Mouse (Mus musculus) liver, postnatal 0 days (tissue): ENCODE measurements at regions not wholly inside any gene's neighbourhood (a gene's known extent, or its start where the extent isn't known, plus 50 kb on each side); places are given as distances from the start of the nearest gene placed in this dataset.

Experiments used
- ATAC-seq: fragments of 200-750 bp; cut with Nextera tagmentation; 2 replicates; pipeline ENCODE4 v1.8.0; 2017; ENCODE audit warnings: mild to moderate bottlenecking, moderate library complexity
- DNase-seq: peaks from one replicate; pipeline ENCODE4 v3.0.0-alpha.2; 2016
- H3K27ac ChIP-seq: fragments of 300-500 bp; sonication (generic); 2 replicates; pipeline ENCODE4 v1.5.1; 2014; ENCODE audit warnings: antibody characterized with exemption, moderate library complexity, mild to moderate bottlenecking, low read depth
- H3K27me3 ChIP-seq: fragments of 300-500 bp; sonication (generic); 2 replicates; pipeline ENCODE4 v1.6.1; 2014; ENCODE audit warnings: low read length, control low read depth, mixed read lengths; ENCODE audit not compliant: insufficient read depth
- H3K36me3 ChIP-seq: fragments of 300-500 bp; sonication (generic); replicated peaks from 2 replicates; pipeline ENCODE4 v1.6.1; 2014; ENCODE audit warnings: mild to moderate bottlenecking, control low read depth, low read length, moderate library complexity, mixed read lengths; ENCODE audit not compliant: insufficient read depth
- H3K4me1 ChIP-seq: fragments of 300-500 bp; sonication (generic); 2 replicates; pipeline ENCODE4 v1.6.1; 2014; ENCODE audit warnings: antibody characterized with exemption, mild to moderate bottlenecking, control low read depth; ENCODE audit not compliant: insufficient read depth
- H3K4me2 ChIP-seq: fragments of 300-500 bp; sonication (generic); 2 replicates; pipeline ENCODE4 v1.6.1; 2014; ENCODE audit warnings: low read depth, mild to moderate bottlenecking, low read length, moderate library complexity, mixed read lengths
- H3K4me3 ChIP-seq: fragments of 300-500 bp; sonication (generic); 2 replicates; pipeline ENCODE4 v1.5.1; 2014; ENCODE audit warnings: low read depth, low read length
- H3K9ac ChIP-seq: fragments of 300-500 bp; sonication (generic); replicated peaks from 2 replicates; pipeline ENCODE4 v1.6.1; 2014; ENCODE audit warnings: mild to moderate bottlenecking, moderate library complexity
- H3K9me3 ChIP-seq: fragments of 300-500 bp; sonication (generic); 2 replicates; pipeline ENCODE4 v1.6.1; 2016; ENCODE audit warnings: mild to moderate bottlenecking, control low read depth, low read length, mixed read lengths
- CTCF ChIP-seq: sonication (generic); IDR thresholded peaks from 2 replicates; pipeline ENCODE4 v1.5.1; 2016; ENCODE audit warnings: antibody characterized with exemption, low read depth
- EP300 ChIP-seq: IDR thresholded peaks from 2 replicates; pipeline ENCODE4 v1.6.1; 2016; ENCODE audit warnings: antibody characterized with exemption, low read depth, mild to moderate bottlenecking
- whole genome bisulfite sequencing: fragments of 180-500 bp; shearing (Covaris S2); extraction: QIAGEN DNeasy Blood & Tissue Kit; methylation state at CpG from one replicate; pipeline ENCODE4 v1.1.7; 2014; ENCODE audit not compliant: insufficient replicate concordance; 5-methylcytosine and 5-hydroxymethylcytosine counted together

GRCm38 (mm10) chr16:5616356-5616755 lies 268.8 kb upstream of the Rbfox1 start:
- TF ChIP-seq CTCF = no peak
- 73% methylated on average over 5 of the region's 5 CpGs for WGBS
- DNase-seq (no peak), ATAC-seq (no peak)
- no peak overlapping the region for H3K9ac ChIP-seq
- H3K4me3 ChIP-seq = no peak overlapping the region
- no peaks in the 10 kb centered on the region for H3K4me1 ChIP-seq
- H3K27me3 ChIP-seq = no peaks in the 10 kb centered on the region
- H3K4me2 ChIP-seq = no peak overlapping the region
- H3K9me3 ChIP-seq = no peaks in the 10 kb centered on the region
- H3K36me3 ChIP-seq = no peaks in the 10 kb centered on the region
- no peak overlapping the region for H3K27ac ChIP-seq

DNA sequence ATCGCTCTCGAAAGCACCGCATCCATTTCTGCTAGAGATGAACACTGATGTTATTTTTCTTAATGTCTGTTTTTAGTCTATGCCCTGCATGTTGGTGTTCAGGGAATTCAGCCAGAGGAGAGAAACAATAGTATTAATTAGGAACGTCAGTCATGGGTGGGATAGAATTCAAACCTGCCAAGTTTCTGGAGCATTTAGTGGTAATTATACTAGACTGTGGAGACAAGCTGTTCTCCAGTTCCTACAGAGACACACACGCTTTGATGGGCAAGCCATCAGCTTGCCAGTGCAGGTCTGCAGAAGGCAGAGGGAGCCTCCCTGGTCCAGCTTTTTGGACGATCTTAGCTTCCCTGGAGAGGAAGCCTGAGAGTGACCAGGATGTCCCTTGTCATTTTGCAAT lies 289.8 kb upstream of the Rbfox1 start:
- 67% methylated on average over 6 of the region's 6 CpGs for WGBS
- Histone ChIP-seq H3K4me3 (no peak overlapping the region), H3K9ac (no peak overlapping the region), H3K4me2 (no peak overlapping the region), H3K4me1 (no peaks in the 10 kb centered on the region), H3K27me3 (no peaks in the 10 kb centered on the region), H3K9me3 (no peaks in the 10 kb centered on the region), H3K27ac (no peak overlapping the region), H3K36me3 (no peaks in the 10 kb centered on the region)
- DNase-seq (no peak), ATAC-seq (no peak)
- TF ChIP-seq EP300 = no peak
- TF ChIP-seq CTCF = no peak

GRCm38 (mm10) chr16:5578333-5578732 lies 306.8 kb upstream of the Rbfox1 start:
- Histone ChIP-seq H3K9me3 (no peaks in the 10 kb centered on the region), H3K4me3 (no peak overlapping the region), H3K4me2 (no peak overlapping the region), H3K36me3 (no peaks in the 10 kb centered on the region), H3K27ac (no peak overlapping the region), H3K4me1 (no peaks in the 10 kb centered on the region), H3K27me3 (no peaks in the 10 kb centered on the region), H3K9ac (no peak overlapping the region)
- no peak for TF ChIP-seq EP300
- TF ChIP-seq CTCF = no peak
- no peak for ATAC-seq
- WGBS = 69% methylated on average over 3 of the region's 3 CpGs
- DNase-seq = no peak

DNA sequence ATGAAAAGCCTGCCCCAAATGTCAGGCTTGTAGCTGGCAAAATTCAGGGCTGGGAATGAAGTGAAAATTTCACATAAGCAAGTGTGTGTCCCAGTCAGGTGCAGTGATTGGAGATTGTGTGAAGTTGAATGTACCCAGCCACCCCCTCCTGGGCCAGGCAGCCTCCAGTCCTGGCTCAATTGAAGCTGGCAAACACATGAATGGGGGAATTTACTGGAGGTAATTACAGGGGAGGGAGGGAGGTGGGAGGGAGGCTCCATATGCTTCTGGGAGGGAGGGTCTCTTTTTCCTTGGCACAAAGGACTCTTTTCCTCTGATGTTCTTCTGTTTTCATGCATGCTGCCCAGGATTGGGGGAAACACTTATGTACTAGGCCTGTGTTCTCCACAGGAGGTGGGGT lies 312.4 kb upstream of the Rbfox1 start:
- Histone ChIP-seq H3K27ac (no peak overlapping the region), H3K27me3 (no peaks in the 10 kb centered on the region), H3K36me3 (no peaks in the 10 kb centered on the region), H3K9me3 (no peaks in the 10 kb centered on the region), H3K4me2 (no peak overlapping the region), H3K4me1 (no peaks in the 10 kb centered on the region), H3K9ac (no peak overlapping the region), H3K4me3 (no peak overlapping the region)
- DNase-seq (no peak), ATAC-seq (no peak)
- TF ChIP-seq CTCF = no peak
- TF ChIP-seq EP300 = no peak

- Histone ChIP-seq H3K27ac (no peak overlapping the region), H3K4me2 (no peak overlapping the region), H3K36me3 (no peaks in the 10 kb centered on the region), H3K9me3 (no peaks in the 10 kb centered on the region), H3K9ac (no peak overlapping the region), H3K27me3 (no peaks in the 10 kb centered on the region), H3K4me3 (no peak overlapping the region), H3K4me1 (no peaks in the 10 kb centered on the region)
- TF ChIP-seq EP300 = no peak
- TF ChIP-seq CTCF = no peak
- no peak for DNase-seq
- WGBS = 66% methylated on average over 4 of the region's 4 CpGs
- ATAC-seq = no peak
Observed at GRCm38 (mm10) chr16:5570619-5571018, 314.5 kb upstream of the Rbfox1 start.

DNA sequence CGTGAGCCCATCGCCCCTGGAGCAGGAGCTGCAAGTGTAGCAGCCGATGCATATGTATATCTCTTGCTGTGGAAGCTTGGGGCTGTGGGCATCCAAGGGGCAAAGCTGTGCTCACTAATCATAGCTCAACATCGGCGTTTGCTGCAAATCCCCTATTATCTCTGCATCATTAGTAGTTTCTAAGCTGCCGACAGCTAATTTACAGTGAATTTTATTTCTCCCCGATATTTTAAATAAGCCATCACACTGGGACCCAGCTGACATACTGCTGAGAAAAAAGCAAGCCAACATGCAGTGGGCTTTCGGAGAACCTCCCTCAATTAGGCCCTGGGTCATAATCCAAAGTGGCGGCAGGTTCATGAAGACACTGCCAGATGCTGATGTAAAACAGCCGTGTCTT lies 313.3 kb upstream of the Eef2kmt start:
- no peak for ATAC-seq
- H3K9ac ChIP-seq = no peak overlapping the region
- H3K9me3 ChIP-seq = no peaks in the 10 kb centered on the region
- no peak overlapping the region for H3K27ac ChIP-seq
- H3K4me1 ChIP-seq = no peaks in the 10 kb centered on the region
- no peak overlapping the region for H3K4me3 ChIP-seq
- no peaks in the 10 kb centered on the region for H3K27me3 ChIP-seq
- TF ChIP-seq CTCF = no peak
- no peak for TF ChIP-seq EP300
- no peak overlapping the region for H3K4me2 ChIP-seq
- WGBS = 78% methylated on average over 10 of the region's 10 CpGs
- H3K36me3 ChIP-seq = no peaks in the 10 kb centered on the region
- DNase-seq = no peak

DNA sequence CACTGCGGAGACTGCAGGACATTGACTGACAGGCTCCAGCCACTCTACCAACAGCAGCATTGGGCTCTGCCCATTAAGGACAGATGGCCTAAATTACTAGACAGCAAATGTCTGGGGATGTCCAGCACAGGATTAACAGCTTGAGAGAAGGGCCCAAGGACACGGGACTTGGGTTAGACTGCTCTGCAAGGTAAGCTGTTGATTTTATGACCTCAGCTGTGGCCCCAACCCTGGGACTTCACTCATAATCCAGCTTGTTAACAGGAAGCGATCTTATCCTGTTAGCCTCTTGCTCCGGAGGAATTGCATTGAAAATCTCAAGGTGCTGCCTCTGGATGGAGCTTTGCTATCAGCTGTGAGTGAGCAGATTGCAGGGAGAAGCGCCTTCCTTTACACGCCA lies 293.2 kb upstream of the Eef2kmt start:
- DNase-seq = no peak
- H3K36me3 ChIP-seq = no peaks in the 10 kb centered on the region
- WGBS = 53% methylated on average over 6 of the region's 6 CpGs
- H3K27me3 ChIP-seq = no peaks in the 10 kb centered on the region
- TF ChIP-seq EP300 (no peak), CTCF (no peak)
- no peaks in the 10 kb centered on the region for H3K9me3 ChIP-seq
- no peak overlapping the region for H3K9ac ChIP-seq
- H3K4me1 ChIP-seq = no peaks in the 10 kb centered on the region
- H3K27ac ChIP-seq = no peak overlapping the region
- H3K4me2 ChIP-seq = no peak overlapping the region
- ATAC-seq = no peak
- no peak overlapping the region for H3K4me3 ChIP-seq
